Mouse (Mus musculus) olfactory bulb, adult 2 months (tissue): ENCODE data around the gene Zbtb34.

Experiments
- CTCF ChIP-seq: fragments of 200-500 bp; IDR thresholded peaks from 2 replicates; pipeline ENCODE4 v1.5.1; 2012; ENCODE audit warnings: low read depth, mild to moderate bottlenecking, low read length, moderate library complexity; ENCODE audit not compliant: insufficient read depth
- POLR2A ChIP-seq: fragments of 200-500 bp; IDR thresholded peaks from 2 replicates; pipeline ENCODE4 v1.6.1; 2012; ENCODE audit warnings: mild to moderate bottlenecking, low read depth, low read length, moderate library complexity; ENCODE audit not compliant: insufficient read depth

GRCm38 (mm10) chr2:33477961-33478755 is 47.0 kb upstream of the Zbtb34 start:
- TF ChIP-seq CTCF (no peak), POLR2A (no peak)
